Mouse (Mus musculus) C2C12 (cell line): ENCODE results near the gene Jade2.

ENCODE experiments used
- CEBPB ChIP-seq: IDR thresholded peaks from one replicate; pipeline ENCODE4 v1.6.1; 2011; ENCODE audit warnings: low read depth, mild to moderate bottlenecking, control low read depth, moderate library complexity
- CTCF ChIP-seq: IDR thresholded peaks from one replicate; pipeline ENCODE4 v1.5.1; 2011; ENCODE audit not compliant: control insufficient read depth, insufficient read depth, insufficient read length
- FOSL1 ChIP-seq: IDR thresholded peaks from one replicate; pipeline ENCODE4 v1.8.0; 2011; ENCODE audit warnings: mild to moderate bottlenecking, low read length; ENCODE audit not compliant: poor library complexity, insufficient read depth, severe bottlenecking
- MAX ChIP-seq: IDR thresholded peaks from one replicate; pipeline ENCODE4 v1.6.1; 2011; ENCODE audit warnings: mild to moderate bottlenecking, control low read depth
- MYOD1 ChIP-seq: IDR thresholded peaks from one replicate; pipeline ENCODE4 v1.6.1; 2011; ENCODE audit warnings: low read depth; ENCODE audit not compliant: control insufficient read depth, insufficient read length
- MYOG ChIP-seq: IDR thresholded peaks from one replicate; pipeline ENCODE4 v1.6.1; 2011; ENCODE audit not compliant: control insufficient read depth, insufficient read length; ENCODE audit errors: extremely low read depth
- USF1 ChIP-seq: IDR thresholded peaks from one replicate; pipeline ENCODE4 v1.6.1; 2011; ENCODE audit warnings: low read depth, mild to moderate bottlenecking, control low read depth, moderate library complexity

- no peak for TF ChIP-seq CTCF
- TF ChIP-seq USF1: no peak
- no peak for TF ChIP-seq CEBPB
- no peak for TF ChIP-seq MYOG
- TF ChIP-seq MAX: no peak
- no peak for TF ChIP-seq FOSL1
- no peak for TF ChIP-seq MYOD1
Observed at GRCm38 (mm10) chr11:51840657-51841056, 16.8 kb downstream of the Jade2 start.
